ENCODE assay signal across 19 mouse cellular contexts in genomic region chr5:15040784-15041183, GRCm38 (mm10). TPM values are rescaled to one million over a fixed set of nuclear protein-coding genes. Genes with fewer than 3 reads are reported as not detected.
"Had no signal": no experiment of that assay in that cellular context is flagged by ENCODE, and none has a peak within 500 bp of the region (broad histone marks: within the 10 kb centered on the region; RNA-seq: fewer than 3 reads in every experiment).

No protein-coding gene starts in this region.

RNA-seq across cellular contexts. Expression of gene Gm17019, which starts 8.0 kb away (rescaled TPM):
- polyA plus RNA-seq: cerebellum, adult 2 months; cortical plate, adult 2 months; embryonic facial prominence, embryonic 10.5 days; embryonic facial prominence, embryonic 11.5 days; embryonic facial prominence, embryonic 12.5 days; embryonic facial prominence, embryonic 13.5 days; embryonic facial prominence, embryonic 14.5 days; embryonic facial prominence, embryonic 15.5 days; erythroblast, embryonic 14.5 days; forebrain, embryonic 10.5 days; forebrain, embryonic 12.5 days; forebrain, embryonic 13.5 days; forebrain, embryonic 14.5 days; forebrain, embryonic 15.5 days; forebrain, embryonic 16.5 days; forebrain, postnatal 0 days; frontal cortex, adult 2 months; gonadal fat pad, adult 2 months; heart, adult 2 months had no signal
